Mouse (Mus musculus) right cerebral cortex, adult 2 months (tissue): ENCODE data around the gene Tle6.

Experiments
- DNase-seq, 2 experiments: peaks; one replicate each; pipeline ENCODE4 v3.0.0; 2021 to 2022; ENCODE audit warnings: low spot score in 2 of 2

The Tle6 gene

DNA sequence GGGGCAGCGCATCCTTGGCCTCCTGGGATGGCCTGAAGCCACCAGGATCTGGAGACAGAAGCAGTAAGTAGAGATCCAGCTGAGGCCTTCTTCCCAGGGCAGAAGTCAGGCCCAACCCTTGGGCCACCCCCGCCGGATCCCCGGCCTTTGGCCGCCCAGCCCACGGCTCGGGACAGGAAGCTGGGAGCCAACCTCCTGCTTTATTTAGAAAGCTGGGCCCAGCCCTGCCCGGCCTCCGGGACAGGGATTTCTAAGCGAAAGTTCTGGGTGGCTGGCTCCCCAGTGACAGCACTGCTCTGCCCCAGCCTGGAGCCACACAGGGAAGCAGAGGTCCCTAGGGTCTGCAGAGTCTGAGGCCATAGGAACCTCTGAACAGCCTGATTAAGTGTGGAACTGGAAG, 59.1 kb downstream of the Tle6 start:
- DNase-seq, result no peak

DNA sequence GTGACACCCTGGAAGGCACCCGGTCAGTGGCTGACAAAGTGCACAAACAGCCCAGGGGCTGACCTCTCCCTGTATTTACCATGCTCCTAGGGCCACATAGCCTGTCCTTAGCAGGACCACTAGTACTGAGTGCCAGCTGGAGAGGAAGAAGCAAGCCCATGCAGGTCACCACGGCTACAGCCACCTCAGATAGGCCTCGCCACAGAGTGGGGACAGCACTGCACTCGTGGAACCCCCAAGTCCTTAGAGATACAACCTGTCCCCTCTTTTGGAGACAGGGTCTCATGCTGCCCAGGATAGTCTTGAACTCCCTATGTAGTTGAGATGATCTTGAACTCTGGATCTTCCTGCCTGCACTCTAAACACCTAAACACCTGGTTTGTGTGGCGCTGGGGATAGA, 59.5 kb downstream of the Tle6 start:
- no peak for DNase-seq
